Mouse (Mus musculus) cerebellum, adult 2 months (tissue): ENCODE measurements at regions not wholly inside any gene's neighbourhood (a gene's known extent, or its start where the extent isn't known, plus 50 kb on each side); places are given as distances from the start of the nearest gene placed in this dataset.

Experiments used
- CTCF ChIP-seq: fragments of 200-500 bp; IDR thresholded peaks from 2 replicates; pipeline ENCODE4 v1.5.1; 2011; ENCODE audit warnings: low read depth, mild to moderate bottlenecking, control low read depth, low read length, moderate library complexity, borderline replicate concordance; ENCODE audit not compliant: insufficient read depth
- POLR2A ChIP-seq: fragments of 200-500 bp; IDR thresholded peaks from 2 replicates; pipeline ENCODE4 v1.6.1; 2011; ENCODE audit warnings: low read length, control low read depth, borderline replicate concordance; ENCODE audit not compliant: insufficient read depth

DNA sequence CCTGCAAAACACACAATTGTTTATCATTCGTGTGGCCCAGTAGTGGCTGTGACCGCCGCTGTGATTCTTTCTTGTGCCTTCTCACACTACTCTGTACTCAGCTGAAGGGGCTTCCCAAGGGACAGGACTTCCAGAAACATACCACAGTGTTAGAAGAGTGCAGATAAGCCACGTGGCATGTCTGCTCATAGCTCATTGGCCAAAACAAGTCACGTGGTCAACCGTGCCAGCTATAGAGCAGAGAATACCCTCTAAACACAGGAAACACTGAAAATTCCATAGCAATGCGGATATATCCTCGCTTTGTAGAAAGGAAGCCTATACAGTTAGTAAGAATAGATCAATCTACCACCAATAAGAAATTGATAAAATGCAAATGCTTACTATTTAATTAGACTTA, 63.0 kb upstream of the Dab2 start:
- no peak for TF ChIP-seq CTCF
- TF ChIP-seq POLR2A: no peak
